In the genomic region with DNA sequence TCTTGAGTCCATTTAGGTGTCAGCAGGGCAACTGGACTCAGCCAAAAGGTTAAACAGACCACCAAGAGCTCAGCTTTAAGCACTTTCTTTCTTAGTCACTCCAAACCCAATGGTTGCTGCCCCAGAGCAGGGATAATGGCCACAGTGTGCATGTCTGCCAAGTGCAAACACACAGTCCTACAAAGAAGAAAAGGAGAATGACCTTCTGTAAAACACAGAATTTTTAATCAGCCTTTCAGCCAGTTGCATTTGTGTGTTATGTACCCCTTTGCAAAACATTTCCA, we compare ENCODE assay signal across 15 mouse cellular contexts.
A peak's percentile ranks its signal among the peaks of the same experiment; 100 is the strongest.
DNase-seq lines count a peak whose midpoint lies in the region; ATAC-seq lines count a peak whose summit lies in the region.
"Had no signal": no experiment of that assay in that cellular context is flagged by ENCODE, and none has a peak within 500 bp of the region (broad histone marks: within the 10 kb centered on the region; RNA-seq: fewer than 3 reads in every experiment).

No protein-coding gene starts in this region.

- peaks cover 10% of the 10 kb centered on the region for H3K4me1 ChIP-seq in forebrain, embryonic 15.5 days

- H3K9me3 ChIP-seq in forebrain, embryonic 15.5 days: no peaks in the 10 kb centered on the region

- H3K27ac ChIP-seq in forebrain, embryonic 15.5 days (replicated peaks): no peak overlapping the region

- peak; percentile 44; the same call in 1 of the 2 replicates for ATAC-seq in frontal cortex, adult (ENCODE audit: low TSS enrichment)
- peak; percentile 83 for ATAC-seq in forebrain, embryonic 15.5 days (replicated peaks)
- ATAC-seq in granulocyte monocyte progenitor cell, adult 5-6 weeks (replicated peaks; ENCODE audit: poor library complexity, severe bottlenecking): no peak

- no peak overlapping the region for H3K4me3 ChIP-seq in forebrain, embryonic 15.5 days
- H3K4me3 ChIP-seq: erythroblast, embryonic 14.5 days had no signal

- H3K4me2 ChIP-seq in forebrain, embryonic 15.5 days (replicated peaks): no peak overlapping the region

- DNase-seq in frontal cortex, postnatal 36 days (ENCODE audit: low spot score in 2 of 2): no peak
- peak; percentile 9 for DNase-seq in right cerebral cortex, adult 18-20 months
- no peak for DNase-seq in right cerebral cortex, postnatal 4 days
- DNase-seq in heart, adult 11 months: no peak
- no peak for DNase-seq in heart, adult 9 months (ENCODE audit: low spot score in 2 of 2)
- DNase-seq: adrenal gland, postnatal 25 days; cerebellum, adult 9-10 months; heart, postnatal 36 days; kidney, adult 9 months; liver; lung, postnatal 14 days had no signal

- H3K36me3 ChIP-seq in forebrain, embryonic 15.5 days: no peaks in the 10 kb centered on the region

- no peaks in the 10 kb centered on the region for H3K27me3 ChIP-seq in forebrain, embryonic 15.5 days

- no peak overlapping the region for H3K9ac ChIP-seq in forebrain, embryonic 15.5 days (replicated peaks)
